Mouse (Mus musculus): ENCODE measurements at regions not wholly inside any gene's neighbourhood (a gene's known extent, or its start where the extent isn't known, plus 50 kb on each side); places are given as distances from the start of the nearest gene placed in this dataset.
A peak's percentile ranks its signal among the peaks of the same experiment; 100 is the strongest.

GRCm38 (mm10) chr12:105898580-105899293 is 111.3 kb upstream of the Vrk1 start:
- 49% methylated on average over 12 of the region's 12 CpGs for WGBS
- Histone ChIP-seq H3K4me1 (ENCODE audit: control insufficient read depth, insufficient read depth, low read length) (peaks cover 10% of the 10 kb centered on the region), H3K27me3 (ENCODE audit: control insufficient read depth, insufficient read depth, low read depth, low read length) (no peaks in the 10 kb centered on the region), H3K27ac (ENCODE audit: low read length) (peak overlapping the region; percentile 63), H3K4me3 (ENCODE audit: low read depth, low read length) (no peak overlapping the region), H3K9ac (ENCODE audit: low read depth, low read length) (no peak overlapping the region), H3K9me3 (replicated peaks; ENCODE audit: control insufficient read depth, low read length, poor library complexity, severe bottlenecking) (peaks cover 11% of the 10 kb centered on the region; the same call in 1 of the 2 replicates), H3K36me3 (ENCODE audit: control insufficient read depth, insufficient read depth, low read length) (no peaks in the 10 kb centered on the region), H3K4me2 (ENCODE audit: low read length) (no peak overlapping the region; the same call in 1 of the 2 replicates)
- peak; percentile 68 for ATAC-seq

GRCm38 (mm10) chr12:105899294-105899909 is 110.6 kb upstream of the Vrk1 start:
- no peak overlapping the region for H3K4me3 ChIP-seq (ENCODE audit: low read depth, low read length)
- no peaks in the 10 kb centered on the region for H3K36me3 ChIP-seq (ENCODE audit: control insufficient read depth, insufficient read depth, low read length)
- ATAC-seq, result peak; percentile 60
- no peak overlapping the region for H3K9ac ChIP-seq (ENCODE audit: low read depth, low read length)
- H3K27me3 ChIP-seq (ENCODE audit: control insufficient read depth, insufficient read depth, low read depth, low read length), result no peaks in the 10 kb centered on the region
- no peak overlapping the region; the same call in 1 of the 2 replicates for H3K4me2 ChIP-seq (ENCODE audit: low read length)
- WGBS, result 44% methylated on average over 9 of the region's 9 CpGs
- H3K27ac ChIP-seq (ENCODE audit: low read length), result peak overlapping the region; percentile 63
- peaks cover 10% of the 10 kb centered on the region for H3K4me1 ChIP-seq (ENCODE audit: control insufficient read depth, insufficient read depth, low read length)
- peaks cover 9% of the 10 kb centered on the region; the same call in 1 of the 2 replicates for H3K9me3 ChIP-seq (replicated peaks; ENCODE audit: control insufficient read depth, low read length, poor library complexity, severe bottlenecking)

- WGBS, result 91% methylated on average over 6 of the region's 6 CpGs
- Histone ChIP-seq H3K4me1 (ENCODE audit: control insufficient read depth, insufficient read depth, low read length) (peaks cover 13% of the 10 kb centered on the region), H3K36me3 (ENCODE audit: control insufficient read depth, insufficient read depth, low read length) (no peaks in the 10 kb centered on the region), H3K9ac (ENCODE audit: low read depth, low read length) (no peak overlapping the region), H3K27me3 (ENCODE audit: control insufficient read depth, insufficient read depth, low read depth, low read length) (no peaks in the 10 kb centered on the region), H3K4me2 (ENCODE audit: low read length) (no peak overlapping the region), H3K4me3 (ENCODE audit: low read depth, low read length) (no peak overlapping the region), H3K9me3 (replicated peaks; ENCODE audit: control insufficient read depth, low read length, poor library complexity, severe bottlenecking) (no peaks in the 10 kb centered on the region), H3K27ac (ENCODE audit: low read length) (no peak overlapping the region)
- ATAC-seq, result no peak
Observed at GRCm38 (mm10) chr12:105900479-105900878, 109.5 kb upstream of the Vrk1 start.

- no peak for ATAC-seq
- no peak overlapping the region for H3K27ac ChIP-seq (ENCODE audit: low read length)
- H3K4me1 ChIP-seq (ENCODE audit: control insufficient read depth, insufficient read depth, low read length), result peaks cover 13% of the 10 kb centered on the region
- no peak overlapping the region for H3K9ac ChIP-seq (ENCODE audit: low read depth, low read length)
- no peak overlapping the region for H3K4me3 ChIP-seq (ENCODE audit: low read depth, low read length)
- H3K36me3 ChIP-seq (ENCODE audit: control insufficient read depth, insufficient read depth, low read length), result no peaks in the 10 kb centered on the region
- no peaks in the 10 kb centered on the region for H3K9me3 ChIP-seq (replicated peaks; ENCODE audit: control insufficient read depth, low read length, poor library complexity, severe bottlenecking)
- H3K4me2 ChIP-seq (ENCODE audit: low read length), result no peak overlapping the region
- WGBS, result 56% methylated on average over 8 of the region's 8 CpGs
- no peaks in the 10 kb centered on the region for H3K27me3 ChIP-seq (ENCODE audit: control insufficient read depth, insufficient read depth, low read depth, low read length)
Observed at GRCm38 (mm10) chr12:105903072-105903471, 107.0 kb upstream of the Vrk1 start.

GRCm38 (mm10) chr12:105906584-105906983 is 103.4 kb upstream of the Vrk1 start:
- Histone ChIP-seq H3K4me1 (ENCODE audit: control insufficient read depth, insufficient read depth, low read length) (peaks cover 3% of the 10 kb centered on the region; the same call in 1 of the 2 replicates), H3K9me3 (replicated peaks; ENCODE audit: control insufficient read depth, low read length, poor library complexity, severe bottlenecking) (no peaks in the 10 kb centered on the region), H3K36me3 (ENCODE audit: control insufficient read depth, insufficient read depth, low read length) (no peaks in the 10 kb centered on the region), H3K27ac (ENCODE audit: low read length) (no peak overlapping the region), H3K9ac (ENCODE audit: low read depth, low read length) (no peak overlapping the region), H3K4me2 (ENCODE audit: low read length) (no peak overlapping the region), H3K4me3 (ENCODE audit: low read depth, low read length) (no peak overlapping the region), H3K27me3 (ENCODE audit: control insufficient read depth, insufficient read depth, low read depth, low read length) (no peaks in the 10 kb centered on the region)
- WGBS, result 30% methylated on average over 7 of the region's 7 CpGs
- no peak for ATAC-seq

GRCm38 (mm10) chr12:105907851-105908620 is 102.0 kb upstream of the Vrk1 start:
- peaks cover 3% of the 10 kb centered on the region; the same call in 1 of the 2 replicates for H3K4me1 ChIP-seq (ENCODE audit: control insufficient read depth, insufficient read depth, low read length)
- H3K36me3 ChIP-seq (ENCODE audit: control insufficient read depth, insufficient read depth, low read length), result no peaks in the 10 kb centered on the region
- no peaks in the 10 kb centered on the region for H3K27me3 ChIP-seq (ENCODE audit: control insufficient read depth, insufficient read depth, low read depth, low read length)
- 64% methylated on average over 13 of the region's 13 CpGs for WGBS
- no peak overlapping the region for H3K27ac ChIP-seq (ENCODE audit: low read length)
- no peak overlapping the region for H3K9ac ChIP-seq (ENCODE audit: low read depth, low read length)
- no peak for ATAC-seq
- H3K4me3 ChIP-seq (ENCODE audit: low read depth, low read length), result no peak overlapping the region
- H3K4me2 ChIP-seq (ENCODE audit: low read length), result no peak overlapping the region
- H3K9me3 ChIP-seq (replicated peaks; ENCODE audit: control insufficient read depth, low read length, poor library complexity, severe bottlenecking), result no peaks in the 10 kb centered on the region

GRCm38 (mm10) chr12:105911556-105911955 is 98.5 kb upstream of the Vrk1 start:
- WGBS, result 80% methylated on average over 9 of the region's 9 CpGs
- no peaks in the 10 kb centered on the region for H3K36me3 ChIP-seq (ENCODE audit: control insufficient read depth, insufficient read depth, low read length)
- ATAC-seq, result no peak

GRCm38 (mm10) chr12:105917388-105917963 is 92.6 kb upstream of the Vrk1 start:
- Histone ChIP-seq H3K27ac (ENCODE audit: low read length) (peak overlapping the region; percentile 68), H3K4me3 (ENCODE audit: low read depth, low read length) (no peak overlapping the region), H3K4me2 (ENCODE audit: low read length) (no peak overlapping the region; the same call in 1 of the 2 replicates), H3K9ac (ENCODE audit: low read depth, low read length) (no peak overlapping the region), H3K27me3 (ENCODE audit: control insufficient read depth, insufficient read depth, low read depth, low read length) (no peaks in the 10 kb centered on the region), H3K36me3 (ENCODE audit: control insufficient read depth, insufficient read depth, low read length) (no peaks in the 10 kb centered on the region), H3K9me3 (replicated peaks; ENCODE audit: control insufficient read depth, low read length, poor library complexity, severe bottlenecking) (no peaks in the 10 kb centered on the region), H3K4me1 (ENCODE audit: control insufficient read depth, insufficient read depth, low read length) (peaks cover 11% of the 10 kb centered on the region)
- peak; percentile 54 for ATAC-seq
- WGBS, result 51% methylated on average over 10 of the region's 10 CpGs

More at GRCm38 (mm10) chr12:105911556-105911955, 98.5 kb upstream of the Vrk1 start:
- no peak overlapping the region for H3K4me2 ChIP-seq (ENCODE audit: low read length)
- no peaks in the 10 kb centered on the region for H3K9me3 ChIP-seq (replicated peaks; ENCODE audit: control insufficient read depth, low read length, poor library complexity, severe bottlenecking)
- no peak overlapping the region for H3K4me3 ChIP-seq (ENCODE audit: low read depth, low read length)
- no peak overlapping the region for H3K27ac ChIP-seq (ENCODE audit: low read length)
- no peak overlapping the region for H3K9ac ChIP-seq (ENCODE audit: low read depth, low read length)
- no peaks in the 10 kb centered on the region for H3K27me3 ChIP-seq (ENCODE audit: control insufficient read depth, insufficient read depth, low read depth, low read length)
- H3K4me1 ChIP-seq (ENCODE audit: control insufficient read depth, insufficient read depth, low read length), result no peaks in the 10 kb centered on the region
